Mouse (Mus musculus) heart, postnatal 0 days (tissue): ENCODE data around the gene Aplnr.

Experiments used
- CTCF ChIP-seq: IDR thresholded peaks from 2 replicates; pipeline ENCODE4 v1.5.1; 2016; ENCODE audit warnings: antibody characterized with exemption, control low read depth, low read depth
- EP300 ChIP-seq: IDR thresholded peaks from 2 replicates; pipeline ENCODE4 v1.6.1; 2016; ENCODE audit warnings: antibody characterized with exemption, low read depth

DNA sequence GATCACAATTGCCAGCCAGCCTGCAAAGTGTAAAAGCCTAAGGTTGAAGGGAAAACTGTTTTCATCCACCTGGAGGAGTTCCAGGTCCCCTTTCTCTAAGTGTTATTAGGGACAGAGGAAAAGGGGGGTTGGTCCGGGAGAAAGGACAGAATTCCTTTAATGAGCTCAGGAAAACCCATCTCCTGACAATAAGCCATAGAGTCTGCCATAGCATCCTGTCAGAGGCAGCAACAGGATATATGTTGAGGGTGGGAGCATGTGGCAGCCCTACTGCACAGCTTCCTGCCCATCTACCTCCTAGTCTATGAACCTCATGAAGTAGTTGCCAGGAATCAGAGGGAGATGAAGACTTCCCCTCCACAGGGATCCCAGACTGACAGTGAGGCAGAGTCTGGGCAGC is 31.6 kb downstream of the Aplnr start:
- peak; percentile 68 for TF ChIP-seq EP300
- no peak for TF ChIP-seq CTCF
